Mouse (Mus musculus): ENCODE data around the gene Zfp87. TPM values are rescaled to one million over a fixed set of nuclear protein-coding genes. Genes with fewer than 3 reads are reported as not detected.
A peak's percentile ranks its signal among the peaks of the same experiment; 100 is the strongest.

The Zfp87 gene
- 24.4 and 30.7 TPM in 2 replicates for total RNA-seq (2017)

DNA sequence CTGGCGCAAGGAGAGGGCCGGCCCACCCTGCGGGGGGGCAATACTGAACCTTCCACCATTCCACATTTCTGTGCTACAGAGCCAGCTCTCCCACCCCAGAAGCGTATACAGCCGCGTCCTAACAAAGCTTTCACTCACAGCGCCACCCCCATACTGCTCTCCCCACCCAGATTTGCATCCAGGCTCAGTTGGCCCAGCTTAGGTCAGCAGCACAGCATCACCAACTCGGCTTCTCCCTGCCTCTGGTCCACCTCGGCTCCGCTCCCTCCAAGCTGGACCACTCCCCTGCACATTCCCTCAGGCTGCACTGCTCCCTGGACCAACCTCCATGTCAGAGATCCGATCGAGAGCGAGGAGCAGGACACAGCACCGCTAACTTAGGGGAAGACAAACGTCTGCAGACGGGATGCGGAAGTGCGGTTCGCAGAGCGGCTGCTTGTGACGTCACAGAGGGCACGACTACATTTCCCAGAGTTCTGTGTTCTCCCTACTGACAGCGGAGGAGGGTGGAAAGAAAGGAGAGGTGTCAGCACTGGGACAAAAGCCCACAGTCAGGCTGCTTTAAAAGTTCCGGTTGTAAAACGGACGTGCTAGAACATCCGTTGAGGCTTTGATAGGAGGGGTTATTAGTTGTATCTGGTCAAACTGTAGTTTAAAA lies at the start of gene Zfp87, which contains the start of gene Gm26965:
TSS of gene Zfp87 (minus strand) at position 425 of the 658 bp plus-strand sequence.
TSS of gene Gm26965 (minus strand) at position 399 of the 658 bp plus-strand sequence.
- ATAC-seq (ENCODE audit: extremely low read depth, insufficient number of reproducible peaks, low FRiP score, poor library complexity, severe bottlenecking): peak; percentile 99

DNA sequence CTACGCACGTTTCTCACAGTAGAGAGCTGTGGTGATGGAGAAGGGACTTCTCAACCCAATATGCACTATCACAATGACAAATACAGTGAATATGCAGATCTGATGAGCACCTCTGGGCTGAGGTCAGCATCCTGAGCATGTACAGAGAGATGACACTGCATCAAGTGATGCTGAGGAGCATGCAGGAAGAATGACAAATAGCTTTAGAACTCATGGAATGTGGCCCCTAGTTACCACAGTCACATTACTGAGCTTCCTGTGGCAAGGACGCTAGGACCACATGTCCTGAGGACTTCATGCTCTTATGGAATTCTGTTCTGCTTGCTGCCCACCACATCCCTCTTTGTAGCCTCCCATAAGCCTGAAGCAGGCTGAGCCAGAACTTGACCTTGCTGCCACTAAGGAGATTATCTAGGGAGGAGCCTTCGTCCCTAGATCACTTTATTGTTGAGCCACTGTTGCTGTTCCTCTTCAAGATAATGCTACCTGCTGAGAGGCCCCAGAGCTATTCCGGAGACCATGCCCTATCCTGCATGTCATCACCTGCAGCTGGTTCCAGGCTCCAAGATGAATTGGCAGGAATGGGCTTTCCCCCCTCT lies 46.7 kb upstream of the Zfp87 start:
- ATAC-seq (ENCODE audit: extremely low read depth, insufficient number of reproducible peaks, low FRiP score, poor library complexity, severe bottlenecking): no peak

DNA sequence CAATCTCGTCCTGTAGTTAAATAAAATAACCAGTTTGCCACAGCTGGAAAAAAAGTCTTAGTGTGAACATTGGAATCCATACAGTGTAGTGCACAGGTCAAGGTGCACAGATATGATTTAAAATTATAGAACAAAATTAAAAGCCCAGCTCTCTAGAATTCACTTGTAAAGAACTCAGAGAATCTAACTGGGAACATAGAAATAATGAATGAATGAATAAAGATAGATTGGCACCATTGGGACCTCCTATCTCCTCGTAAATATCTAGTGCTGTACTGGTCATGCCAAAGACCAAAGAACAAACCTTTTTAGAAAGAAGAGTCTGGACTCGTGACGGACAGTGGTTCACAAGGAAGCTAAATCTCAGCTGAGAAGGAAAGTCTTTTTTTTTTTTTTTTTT lies 27.8 kb upstream of the Zfp87 start, which contains the start of gene Zfp748:
TSS of gene Zfp748 (minus strand) at position 101 of the 400 bp plus-strand sequence.
- no peak for ATAC-seq (ENCODE audit: extremely low read depth, insufficient number of reproducible peaks, low FRiP score, poor library complexity, severe bottlenecking)

DNA sequence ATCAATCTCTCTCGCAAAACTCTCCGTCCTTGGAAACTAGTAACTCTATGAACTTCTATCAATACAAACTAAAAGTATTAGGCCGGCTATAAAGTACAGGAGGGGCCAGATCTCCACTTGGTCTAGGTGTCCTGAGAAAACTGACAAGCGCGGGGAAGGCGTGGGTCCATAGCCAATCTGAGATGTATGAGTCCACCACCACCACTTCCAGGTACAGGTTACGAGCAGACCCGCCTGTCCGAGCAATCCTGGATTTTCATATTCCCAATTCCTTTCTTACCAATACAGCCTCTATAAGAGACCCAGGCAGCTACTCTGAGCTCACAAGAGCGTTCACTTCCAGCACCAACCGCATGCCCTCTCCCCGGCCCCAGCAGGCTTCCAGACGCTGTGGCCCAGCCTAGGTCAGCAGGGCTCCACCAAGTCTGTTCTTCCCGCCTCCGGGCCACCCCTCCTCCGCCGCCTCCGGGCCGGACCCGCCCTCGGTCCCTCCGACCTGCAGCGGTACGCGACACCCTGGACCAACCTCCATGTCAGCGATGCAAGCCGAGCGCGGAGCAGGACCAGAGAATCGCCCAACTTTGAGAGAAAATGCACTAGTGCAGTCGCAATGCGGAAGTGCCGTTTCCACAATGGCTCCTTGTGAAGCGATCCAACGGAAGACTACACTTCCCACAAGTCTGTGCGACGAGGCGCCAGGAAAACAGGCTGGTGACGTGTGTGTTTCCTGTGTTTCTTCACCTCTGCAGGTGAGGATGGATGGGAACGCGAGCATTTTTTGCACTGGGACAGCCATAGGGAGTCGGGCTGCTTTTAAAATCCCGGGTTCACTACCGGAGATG lies 26.7 kb upstream of the Zfp87 start:
- peak; percentile 99 for ATAC-seq (ENCODE audit: extremely low read depth, insufficient number of reproducible peaks, low FRiP score, poor library complexity, severe bottlenecking)

DNA sequence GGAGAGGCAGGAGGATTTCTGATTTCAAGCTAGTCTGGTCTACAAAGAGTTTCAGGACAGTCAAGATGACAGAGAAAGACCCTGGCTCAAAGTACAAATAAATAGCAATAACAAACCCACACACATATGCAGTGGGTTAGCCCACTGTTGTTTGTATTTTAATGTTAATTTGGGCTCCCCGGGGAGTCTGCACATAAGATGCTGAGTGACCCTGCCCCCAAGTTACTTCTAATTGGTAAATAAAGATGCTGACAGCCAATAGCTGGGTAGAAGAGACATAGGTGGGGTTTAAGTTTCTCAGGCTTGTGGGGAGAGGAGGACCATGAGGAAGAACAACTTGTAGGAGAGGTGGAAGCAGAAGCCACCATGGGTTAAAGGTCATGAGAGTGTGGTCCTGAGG lies 20.0 kb upstream of the Zfp87 start:
- ATAC-seq (ENCODE audit: extremely low read depth, insufficient number of reproducible peaks, low FRiP score, poor library complexity, severe bottlenecking): no peak

DNA sequence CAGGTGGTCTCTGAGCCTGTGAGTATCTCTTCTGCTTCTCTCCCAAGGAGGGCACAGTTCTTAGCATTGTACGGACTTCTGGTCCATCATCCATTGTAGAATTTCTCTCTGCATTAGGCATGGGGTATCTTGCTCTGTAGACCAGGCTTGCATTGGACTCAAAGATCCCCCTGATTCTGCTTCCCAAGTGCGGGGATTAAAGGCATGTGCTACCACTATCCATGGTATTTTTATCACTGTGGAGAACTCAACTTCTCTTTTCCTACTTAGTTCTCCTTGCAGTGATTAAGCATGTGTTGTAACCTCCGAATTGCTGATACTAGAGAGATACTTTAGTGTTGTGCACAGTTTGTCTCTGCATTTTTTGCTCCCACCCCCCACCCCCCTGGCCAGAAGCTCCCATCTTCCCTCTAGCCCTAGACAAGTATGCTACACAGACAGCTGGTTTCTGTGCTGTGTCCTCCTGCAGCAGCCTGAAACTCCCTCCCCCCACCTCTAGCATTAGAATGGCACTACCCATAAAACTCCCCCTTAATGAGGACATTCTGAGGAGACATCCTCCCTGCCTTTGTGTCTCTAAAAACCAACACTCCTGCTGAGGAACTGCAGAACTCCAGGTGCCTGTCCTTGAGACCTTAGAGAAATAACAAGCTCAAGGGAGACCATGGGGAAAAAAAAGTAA lies 1.2 kb upstream of the Zfp87 start:
- ATAC-seq (ENCODE audit: extremely low read depth, insufficient number of reproducible peaks, low FRiP score, poor library complexity, severe bottlenecking): no peak

DNA sequence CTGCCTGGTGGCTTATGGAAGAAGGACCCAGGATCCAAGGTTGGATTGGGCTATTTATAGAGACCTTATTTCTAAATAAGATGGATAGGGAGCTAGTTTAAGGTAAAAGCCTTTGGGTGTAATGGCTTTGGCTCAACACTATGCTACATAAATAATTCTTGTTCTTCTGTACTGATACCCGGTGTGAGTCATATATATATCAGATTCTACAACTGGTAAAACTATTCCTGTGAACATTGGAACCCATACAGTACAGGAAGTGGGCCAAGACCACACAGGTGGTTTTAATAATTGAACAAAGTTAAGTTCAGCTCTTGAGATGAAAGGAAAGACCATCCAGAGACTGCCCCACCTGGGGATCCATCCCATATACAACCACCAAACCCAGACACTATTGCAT lies 25.1 kb downstream of the Zfp87 start:
- no peak for ATAC-seq (ENCODE audit: extremely low read depth, insufficient number of reproducible peaks, low FRiP score, poor library complexity, severe bottlenecking)

DNA sequence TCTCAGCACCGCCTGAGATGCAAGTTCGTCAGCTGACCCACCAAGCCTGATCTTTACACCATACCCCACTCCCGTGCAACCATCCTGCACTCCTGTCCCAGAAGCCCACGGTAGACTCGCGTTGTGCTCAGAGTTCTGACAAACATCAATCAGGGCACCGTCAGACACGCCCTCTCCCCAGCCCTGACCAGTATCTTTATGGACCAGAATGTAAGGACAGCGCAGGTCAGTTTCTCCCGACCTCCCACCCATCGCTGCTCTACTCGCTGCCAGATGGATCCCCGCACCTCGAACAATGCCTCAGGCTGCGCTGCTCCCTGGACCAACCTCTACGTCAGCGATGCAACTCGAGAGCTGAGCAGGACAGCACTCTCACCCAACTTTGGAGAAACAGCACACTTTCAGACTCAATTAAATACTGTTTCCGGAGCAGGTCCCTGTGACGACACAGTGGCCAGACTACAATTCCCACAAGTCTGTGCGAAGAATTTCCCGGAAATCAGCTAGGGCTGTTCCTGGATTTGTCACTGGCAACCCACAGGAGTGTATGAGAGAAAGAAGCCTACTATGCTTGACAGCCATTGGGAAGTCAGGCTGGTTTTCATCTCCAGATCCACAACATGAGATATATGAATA lies 25.8 kb downstream of the Zfp87 start, which contains the start of gene Zfp58:
TSS of gene Zfp58 (minus strand) at position 472 of the 636 bp plus-strand sequence.
- peak; percentile 87 for ATAC-seq (ENCODE audit: extremely low read depth, insufficient number of reproducible peaks, low FRiP score, poor library complexity, severe bottlenecking)

DNA sequence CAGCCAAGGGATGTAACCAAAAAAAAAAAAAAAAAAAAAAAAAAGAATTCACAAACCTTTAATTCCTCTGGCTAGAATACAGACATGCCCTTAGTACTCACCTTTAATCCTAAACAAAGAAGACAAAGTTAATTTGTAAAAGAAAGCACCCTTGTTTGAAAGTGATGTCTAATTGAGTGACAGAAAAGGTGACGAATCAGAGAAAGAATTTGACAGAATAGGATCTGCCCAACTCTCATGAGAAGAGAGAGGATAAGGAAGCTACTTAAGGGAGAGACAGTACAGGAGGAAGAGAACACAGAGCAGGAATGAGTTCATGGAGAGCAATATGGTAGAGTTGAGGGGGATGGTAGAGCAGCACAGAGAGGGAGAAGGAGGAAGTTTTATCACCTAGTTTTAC lies 30.3 kb downstream of the Zfp87 start:
- no peak for ATAC-seq (ENCODE audit: extremely low read depth, insufficient number of reproducible peaks, low FRiP score, poor library complexity, severe bottlenecking)

DNA sequence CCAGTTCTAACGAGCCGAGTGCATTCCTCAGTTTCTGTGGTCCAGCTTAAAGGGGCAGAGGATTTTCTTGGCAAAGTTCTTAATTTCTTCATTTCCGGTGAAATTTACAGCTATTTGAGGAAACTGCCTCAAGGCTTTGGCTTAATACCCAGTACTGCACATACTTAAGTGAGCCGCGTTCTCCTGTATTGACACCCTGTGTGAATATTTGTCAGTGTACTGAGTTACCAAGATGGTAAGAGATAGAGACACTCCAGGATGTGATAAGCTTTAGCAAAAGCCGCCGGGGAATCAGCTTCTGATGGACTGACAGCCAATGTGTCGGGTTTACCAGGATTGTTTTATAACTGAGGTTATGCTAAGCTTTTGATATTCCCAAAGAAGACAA lies 41.6 kb downstream of the Zfp87 start:
- no peak for ATAC-seq (ENCODE audit: extremely low read depth, insufficient number of reproducible peaks, low FRiP score, poor library complexity, severe bottlenecking)

DNA sequence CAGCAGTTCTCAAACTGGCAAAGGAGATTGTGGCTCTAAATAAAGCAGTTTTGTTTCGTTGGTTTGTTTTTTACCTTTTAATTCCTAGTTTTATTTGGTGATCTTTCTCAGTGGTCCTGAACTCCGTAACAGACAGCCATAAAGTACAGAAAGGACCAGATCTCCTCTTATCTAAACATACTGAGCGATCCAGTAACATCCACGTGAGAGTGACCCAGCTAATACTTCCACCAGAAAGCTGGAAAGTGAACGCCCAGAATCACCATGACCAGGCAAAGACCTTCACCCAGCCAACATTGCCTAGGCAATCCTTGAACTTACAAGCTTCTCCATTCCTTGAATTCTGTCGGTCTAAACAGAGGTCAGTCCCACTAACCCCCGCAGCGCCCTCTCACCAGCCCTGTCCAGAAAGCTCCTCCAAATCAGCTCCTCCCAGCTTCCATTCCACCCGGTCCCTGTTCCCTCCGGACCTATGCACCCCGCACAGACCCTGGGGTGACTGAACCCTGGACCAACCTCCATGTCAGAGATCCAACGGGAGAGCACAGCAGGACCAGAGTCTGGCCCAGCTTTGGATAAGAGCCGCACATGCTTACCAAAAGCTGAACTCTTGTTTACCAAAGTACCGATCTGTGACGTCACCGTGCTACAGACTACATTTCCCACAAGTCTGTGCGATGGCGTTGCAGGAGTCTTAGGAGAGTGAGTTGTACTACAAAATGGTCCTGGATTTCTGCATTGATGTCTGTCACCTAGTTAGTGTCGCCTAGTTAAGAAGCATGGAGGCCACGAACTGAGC lies 42.2 kb downstream of the Zfp87 start, which contains the start of gene Zfp874b:
TSS of gene Zfp874b (minus strand) at position 634 of the 799 bp plus-strand sequence.
- ATAC-seq (ENCODE audit: extremely low read depth, insufficient number of reproducible peaks, low FRiP score, poor library complexity, severe bottlenecking): peak; percentile 98

DNA sequence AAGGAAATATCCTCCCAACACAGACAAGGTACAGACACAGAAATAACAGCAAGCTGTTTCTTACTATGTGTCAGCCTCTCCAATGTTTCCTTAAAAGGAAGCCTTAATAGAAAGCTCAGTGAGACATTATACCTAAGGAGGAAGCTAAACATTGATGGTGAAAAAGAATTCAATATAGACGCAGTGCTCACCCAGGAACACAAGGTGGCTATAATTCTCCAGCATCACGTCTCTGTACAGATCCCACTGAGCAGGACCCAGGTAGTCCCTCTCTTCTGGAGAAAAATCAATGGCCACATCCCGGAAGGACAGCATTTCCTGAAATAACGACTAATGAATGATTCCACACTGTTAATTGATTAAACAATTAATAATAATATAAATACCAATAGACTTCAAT lies 44.4 kb downstream of the Zfp87 start:
- ATAC-seq (ENCODE audit: extremely low read depth, insufficient number of reproducible peaks, low FRiP score, poor library complexity, severe bottlenecking): no peak

DNA sequence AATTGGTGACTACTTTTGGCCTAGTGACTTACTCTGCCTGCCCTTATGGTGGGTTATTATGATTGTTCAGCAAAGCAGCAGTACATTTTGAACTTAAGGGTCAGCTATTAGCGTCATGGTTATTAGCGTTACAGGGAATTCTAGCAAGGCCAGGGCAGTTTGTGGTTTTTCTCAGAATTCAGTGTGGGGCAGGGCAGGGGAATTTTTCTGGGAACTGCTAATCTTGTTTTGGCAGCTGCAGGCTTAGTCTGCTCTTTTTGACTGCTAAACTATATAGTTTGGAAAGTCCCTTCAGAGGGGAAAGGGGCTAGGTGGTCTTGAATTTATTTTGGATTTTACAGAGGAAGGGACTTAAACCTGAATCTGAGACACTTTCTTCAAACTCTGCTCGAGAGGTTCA lies 56.7 kb downstream of the Zfp87 start:
- ATAC-seq (ENCODE audit: extremely low read depth, insufficient number of reproducible peaks, low FRiP score, poor library complexity, severe bottlenecking): no peak

Other genes with a start within 250 kb of the Zfp87 start
- gene Zfp458, start 247.7 kb downstream of the Zfp87 start, total RNA-seq (2017): 4.8 and 7.2 TPM in 2 replicates
- 3.8 and 4.4 TPM in 2 replicates for gene Zfp457, start 219.7 kb downstream of the Zfp87 start, total RNA-seq (2017)
- gene Zfp595, start 193.6 kb downstream of the Zfp87 start, total RNA-seq (2017): 18.8 and 22.3 TPM in 2 replicates
- gene Gm28044, start 165.6 kb downstream of the Zfp87 start, total RNA-seq (2017): 2.6 and 10.2 TPM in 2 replicates
- gene Zfp953, start 165.6 kb downstream of the Zfp87 start, total RNA-seq (2017): 16.6 and 19.0 TPM in 2 replicates
- gene Gm28041, start 150.4 kb downstream of the Zfp87 start, total RNA-seq (2017): 3.9 TPM in 1 of 2 replicates, not detected in the other
- 8.8 TPM in 2 replicates for gene Zfp456, start 150.4 kb downstream of the Zfp87 start, total RNA-seq (2017)
- 21.6 and 21.7 TPM in 2 replicates for gene Zfp429, start 126.4 kb downstream of the Zfp87 start, total RNA-seq (2017)
- 1.7 and 4.2 TPM in 2 replicates for gene Zfp459, start 104.8 kb downstream of the Zfp87 start, total RNA-seq (2017)
- 21.8 and 22.7 TPM in 2 replicates for gene Zfp874a, start 74.6 kb downstream of the Zfp87 start, total RNA-seq (2017)
- gene Zfp874b, start 41.9 kb downstream of the Zfp87 start, total RNA-seq (2017): 17.6 and 18.2 TPM in 2 replicates
- 14.0 and 15.1 TPM in 2 replicates for gene Zfp58, start 25.6 kb downstream of the Zfp87 start, total RNA-seq (2017)
- 0.93 TPM in 1 of 2 replicates, not detected in the other for gene Gm26965, start within 50 bp of the Zfp87 start, total RNA-seq (2017)
- 17.6 and 17.7 TPM in 2 replicates for gene Zfp748, start 27.7 kb upstream of the Zfp87 start, total RNA-seq (2017)
- 29.2 and 30.2 TPM in 2 replicates for gene Zfp729b, start 83.5 kb upstream of the Zfp87 start, total RNA-seq (2017)
- not detected in 2 replicates for gene Gm49345, start 111.6 kb upstream of the Zfp87 start, total RNA-seq (2017)
- gene Zfp729a, start 111.6 kb upstream of the Zfp87 start, total RNA-seq (2017): 19.4 and 26.9 TPM in 2 replicates
- 14.3 and 16.9 TPM in 2 replicates for gene Zfp738, start 160.9 kb upstream of the Zfp87 start, total RNA-seq (2017)
- gene Zfp65, start 203.0 kb upstream of the Zfp87 start, total RNA-seq (2017): 11.0 and 20.7 TPM in 2 replicates
- gene Zfp85, start 229.1 kb upstream of the Zfp87 start, total RNA-seq (2017): 13.5 and 14.0 TPM in 2 replicates

All from neutrophil, adult 5-6 weeks (primary cell).